Mouse (Mus musculus): Measurements from ENCODE around the gene Ifnar2. TPM values are rescaled to one million over a fixed set of nuclear protein-coding genes. Genes with fewer than 3 reads are reported as not detected.

Gene Ifnar2
- polyA plus RNA-seq, 1 experiment from 2014 or later = 41.7 TPM

DNA sequence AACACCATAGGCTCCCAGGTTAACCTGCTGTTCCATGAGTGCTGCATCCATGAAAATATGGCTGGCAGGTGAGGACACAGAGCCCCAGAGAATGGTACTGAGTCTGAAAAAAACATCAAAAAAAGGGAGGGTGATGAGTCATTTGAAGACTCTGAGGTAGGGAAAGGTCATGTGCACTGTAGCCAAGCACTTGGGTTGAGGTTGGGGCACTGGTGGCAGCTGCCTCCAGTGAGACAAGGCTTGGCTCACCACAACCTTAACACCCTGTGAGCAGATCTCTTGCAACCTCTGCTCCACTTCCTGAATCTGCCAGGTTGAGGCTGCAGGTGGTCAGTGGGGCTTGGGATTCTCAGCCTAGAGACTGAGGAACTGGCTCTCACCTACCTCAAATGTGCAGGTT lies 6.0 kb upstream of the Ifnar2 start:
- H3K9me3 ChIP-seq (ENCODE audit: control insufficient read depth, low read length) = no peaks in the 10 kb centered on the region
- no peaks in the 10 kb centered on the region for H3K36me3 ChIP-seq (ENCODE audit: control insufficient read depth, insufficient read depth, low read length)
- no peak overlapping the region for H3K27ac ChIP-seq (ENCODE audit: low read depth, low read length)
- ATAC-seq = no peak
- H3K9ac ChIP-seq (ENCODE audit: low read depth, low read length) = no peak overlapping the region
- H3K27me3 ChIP-seq (replicated peaks; ENCODE audit: control insufficient read depth, insufficient read depth, low read length) = no peaks in the 10 kb centered on the region
- peaks cover 5% of the 10 kb centered on the region; the same call in 1 of the 2 replicates for H3K4me1 ChIP-seq (ENCODE audit: control insufficient read depth, insufficient read depth, low read depth, low read length)
- no peak overlapping the region for H3K4me2 ChIP-seq (ENCODE audit: low read length)
- H3K4me3 ChIP-seq (ENCODE audit: low read length) = no peak overlapping the region

GRCm38 (mm10) chr16:91367066-91367465 lies 5.5 kb upstream of the Ifnar2 start:
- no peaks in the 10 kb centered on the region for H3K36me3 ChIP-seq (ENCODE audit: control insufficient read depth, insufficient read depth, low read length)
- WGBS = 93% methylated on average over 2 of the region's 2 CpGs
- ATAC-seq = no peak
- no peaks in the 10 kb centered on the region for H3K27me3 ChIP-seq (replicated peaks; ENCODE audit: control insufficient read depth, insufficient read depth, low read length)
- no peak overlapping the region for H3K9ac ChIP-seq (ENCODE audit: low read depth, low read length)
- no peak overlapping the region for H3K4me3 ChIP-seq (ENCODE audit: low read length)
- H3K4me1 ChIP-seq (ENCODE audit: control insufficient read depth, insufficient read depth, low read depth, low read length) = peaks cover 5% of the 10 kb centered on the region; the same call in 1 of the 2 replicates
- no peak overlapping the region for H3K27ac ChIP-seq (ENCODE audit: low read depth, low read length)
- no peaks in the 10 kb centered on the region for H3K9me3 ChIP-seq (ENCODE audit: control insufficient read depth, low read length)
- no peak overlapping the region for H3K4me2 ChIP-seq (ENCODE audit: low read length)

DNA sequence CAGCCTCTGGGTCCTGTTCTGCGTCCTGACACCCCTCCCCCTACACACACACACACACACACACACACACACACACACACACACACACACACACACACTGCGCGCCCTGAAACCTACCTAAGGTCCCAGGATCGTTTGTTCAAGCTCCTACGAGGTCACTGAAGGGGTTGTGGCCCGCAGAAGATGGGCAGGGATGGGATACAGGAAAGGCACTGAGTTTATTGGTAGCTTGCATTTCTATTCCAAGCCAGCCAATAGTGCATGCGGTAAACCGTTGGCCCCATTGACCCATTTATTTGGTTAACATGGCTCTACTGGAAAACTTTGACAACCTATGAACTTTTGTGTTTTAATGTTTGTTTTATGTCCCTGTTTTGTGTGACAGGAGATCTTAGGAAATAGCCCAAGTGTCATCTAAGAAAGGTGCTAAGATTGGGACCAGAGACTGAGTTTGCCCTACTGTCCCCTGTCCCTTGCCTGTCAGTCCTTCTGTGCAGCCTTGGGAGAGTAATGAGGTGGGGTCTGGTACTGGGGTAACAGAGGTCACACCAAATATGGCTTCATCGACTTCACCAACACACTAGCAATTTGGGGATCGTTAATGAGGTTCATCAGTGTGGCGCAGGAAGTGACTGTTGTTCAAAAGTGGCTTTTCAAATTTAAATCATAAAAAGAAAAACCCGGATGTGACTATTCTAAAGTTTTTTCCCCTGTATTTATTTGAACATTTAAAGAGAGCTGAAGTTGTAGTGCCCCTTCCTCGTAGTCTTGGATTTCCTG lies 1.1 kb downstream of the Ifnar2 start:
- ATAC-seq = no peak
- Histone ChIP-seq H3K4me2 (ENCODE audit: low read length) (peak overlapping the region; percentile 63), H3K36me3 (ENCODE audit: control insufficient read depth, insufficient read depth, low read length) (no peaks in the 10 kb centered on the region), H3K9me3 (ENCODE audit: control insufficient read depth, low read length) (no peaks in the 10 kb centered on the region), H3K9ac (ENCODE audit: low read depth, low read length) (peak overlapping the region; percentile 96), H3K27me3 (replicated peaks; ENCODE audit: control insufficient read depth, insufficient read depth, low read length) (no peaks in the 10 kb centered on the region), H3K4me1 (ENCODE audit: control insufficient read depth, insufficient read depth, low read depth, low read length) (peaks cover 10% of the 10 kb centered on the region), H3K4me3 (ENCODE audit: low read length) (peak overlapping the region; percentile 92), H3K27ac (ENCODE audit: low read depth, low read length) (peak overlapping the region; percentile 96)
- WGBS = 50% methylated on average over 11 of the region's 13 CpGs

GRCm38 (mm10) chr16:91374253-91374634 lies 1.7 kb downstream of the Ifnar2 start:
- H3K9me3 ChIP-seq (ENCODE audit: control insufficient read depth, low read length) = no peaks in the 10 kb centered on the region
- H3K4me2 ChIP-seq (ENCODE audit: low read length) = peak overlapping the region; percentile 63
- no peaks in the 10 kb centered on the region for H3K27me3 ChIP-seq (replicated peaks; ENCODE audit: control insufficient read depth, insufficient read depth, low read length)
- H3K36me3 ChIP-seq (ENCODE audit: control insufficient read depth, insufficient read depth, low read length) = no peaks in the 10 kb centered on the region
- no peak overlapping the region for H3K27ac ChIP-seq (ENCODE audit: low read depth, low read length)
- ATAC-seq = no peak
- 92% methylated on average over 3 of the region's 3 CpGs for WGBS
- no peak overlapping the region for H3K9ac ChIP-seq (ENCODE audit: low read depth, low read length)
- H3K4me1 ChIP-seq (ENCODE audit: control insufficient read depth, insufficient read depth, low read depth, low read length) = peaks cover 10% of the 10 kb centered on the region
- no peak overlapping the region for H3K4me3 ChIP-seq (ENCODE audit: low read length)

DNA sequence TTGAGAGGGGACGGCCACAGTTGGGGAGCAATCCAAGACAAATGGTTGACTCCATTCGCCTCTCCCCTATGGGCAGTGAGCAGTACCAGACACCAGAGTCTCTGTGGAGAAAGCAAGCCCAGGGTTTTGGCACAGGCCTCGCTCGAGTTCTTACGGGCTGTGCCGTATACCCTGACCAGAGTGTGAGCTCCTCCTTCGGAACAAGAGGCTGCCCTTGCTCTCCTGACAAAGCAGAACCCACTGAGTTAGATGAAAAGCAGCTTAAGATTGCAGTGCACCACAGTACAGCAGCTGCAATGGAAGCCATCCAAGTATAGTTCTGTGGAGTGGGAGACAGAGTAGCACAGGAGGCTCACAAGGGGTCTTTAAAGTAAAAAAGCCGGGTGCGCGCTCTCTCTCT lies 4.1 kb downstream of the Ifnar2 start:
- H3K9ac ChIP-seq (ENCODE audit: low read depth, low read length) = no peak overlapping the region
- H3K4me1 ChIP-seq (ENCODE audit: control insufficient read depth, insufficient read depth, low read depth, low read length) = peaks cover 10% of the 10 kb centered on the region
- no peak overlapping the region for H3K4me3 ChIP-seq (ENCODE audit: low read length)
- H3K36me3 ChIP-seq (ENCODE audit: control insufficient read depth, insufficient read depth, low read length) = no peaks in the 10 kb centered on the region
- no peaks in the 10 kb centered on the region for H3K27me3 ChIP-seq (replicated peaks; ENCODE audit: control insufficient read depth, insufficient read depth, low read length)
- 76% methylated on average over 10 of the region's 10 CpGs for WGBS
- H3K4me2 ChIP-seq (ENCODE audit: low read length) = no peak overlapping the region
- no peaks in the 10 kb centered on the region for H3K9me3 ChIP-seq (ENCODE audit: control insufficient read depth, low read length)
- ATAC-seq = peak; percentile 34; the same call in 1 of the 2 replicates
- H3K27ac ChIP-seq (ENCODE audit: low read depth, low read length) = peak overlapping the region; percentile 55; the same call in 1 of the 2 replicates

GRCm38 (mm10) chr16:91378431-91378986 lies 5.9 kb downstream of the Ifnar2 start:
- H3K27ac ChIP-seq (ENCODE audit: low read depth, low read length) = peak overlapping the region; percentile 59
- peaks cover 9% of the 10 kb centered on the region for H3K4me1 ChIP-seq (ENCODE audit: control insufficient read depth, insufficient read depth, low read depth, low read length)
- H3K4me2 ChIP-seq (ENCODE audit: low read length) = no peak overlapping the region
- no peaks in the 10 kb centered on the region for H3K27me3 ChIP-seq (replicated peaks; ENCODE audit: control insufficient read depth, insufficient read depth, low read length)
- no peak overlapping the region for H3K4me3 ChIP-seq (ENCODE audit: low read length)
- no peaks in the 10 kb centered on the region for H3K9me3 ChIP-seq (ENCODE audit: control insufficient read depth, low read length)
- no peaks in the 10 kb centered on the region for H3K36me3 ChIP-seq (ENCODE audit: control insufficient read depth, insufficient read depth, low read length)
- ATAC-seq = no peak
- no peak overlapping the region; the same call in 1 of the 2 replicates for H3K9ac ChIP-seq (ENCODE audit: low read depth, low read length)
- 61% methylated on average over 17 of the region's 17 CpGs for WGBS

DNA sequence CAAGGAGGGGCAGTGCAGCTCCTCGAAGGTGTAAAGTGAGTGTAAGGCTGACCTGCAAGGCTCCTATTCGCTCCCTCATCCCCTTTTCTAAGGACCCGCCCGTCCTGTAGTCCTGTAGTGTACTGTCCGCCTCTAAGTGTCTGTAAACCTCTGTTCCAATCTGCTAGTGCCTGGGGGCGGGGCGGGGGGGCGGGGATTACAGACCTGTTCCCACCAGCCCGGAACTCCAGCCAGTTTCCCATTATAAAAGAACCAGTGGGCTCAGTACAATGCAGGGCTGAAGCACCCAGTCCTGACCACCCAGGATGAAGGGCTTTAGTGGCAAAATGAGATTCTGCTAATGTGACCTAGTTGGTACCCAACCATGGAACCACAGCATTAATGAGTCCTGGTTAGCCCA lies 6.4 kb downstream of the Ifnar2 start:
- H3K27me3 ChIP-seq (replicated peaks; ENCODE audit: control insufficient read depth, insufficient read depth, low read length) = no peaks in the 10 kb centered on the region
- peak overlapping the region; percentile 59 for H3K27ac ChIP-seq (ENCODE audit: low read depth, low read length)
- peak; percentile 41; the same call in 1 of the 2 replicates for ATAC-seq
- no peak overlapping the region for H3K4me3 ChIP-seq (ENCODE audit: low read length)
- H3K9ac ChIP-seq (ENCODE audit: low read depth, low read length) = no peak overlapping the region; the same call in 1 of the 2 replicates
- H3K4me2 ChIP-seq (ENCODE audit: low read length) = no peak overlapping the region
- H3K4me1 ChIP-seq (ENCODE audit: control insufficient read depth, insufficient read depth, low read depth, low read length) = peaks cover 5% of the 10 kb centered on the region
- H3K9me3 ChIP-seq (ENCODE audit: control insufficient read depth, low read length) = no peaks in the 10 kb centered on the region
- peaks cover 2% of the 10 kb centered on the region; the same call in 1 of the 2 replicates for H3K36me3 ChIP-seq (ENCODE audit: control insufficient read depth, insufficient read depth, low read length)
- 25% methylated on average over 9 of the region's 9 CpGs for WGBS

- H3K4me1 ChIP-seq (ENCODE audit: control insufficient read depth, insufficient read depth, low read depth, low read length) = peaks cover under 1% of the 10 kb centered on the region; the same call in 1 of the 2 replicates
- no peak overlapping the region for H3K9ac ChIP-seq (ENCODE audit: low read depth, low read length)
- H3K4me3 ChIP-seq (ENCODE audit: low read length) = no peak overlapping the region
- 41% methylated on average over 3 of the region's 3 CpGs for WGBS
- ATAC-seq = peak; percentile 35
- H3K9me3 ChIP-seq (ENCODE audit: control insufficient read depth, low read length) = no peaks in the 10 kb centered on the region
- H3K27me3 ChIP-seq (replicated peaks; ENCODE audit: control insufficient read depth, insufficient read depth, low read length) = no peaks in the 10 kb centered on the region
- no peak overlapping the region for H3K4me2 ChIP-seq (ENCODE audit: low read length)
- H3K27ac ChIP-seq (ENCODE audit: low read depth, low read length) = peak overlapping the region; percentile 59
- H3K36me3 ChIP-seq (ENCODE audit: control insufficient read depth, insufficient read depth, low read length) = peaks cover 6% of the 10 kb centered on the region; the same call in 1 of the 2 replicates
Measured at GRCm38 (mm10) chr16:91379412-91379811, 6.8 kb downstream of the Ifnar2 start.

GRCm38 (mm10) chr16:91380151-91380550 lies 7.6 kb downstream of the Ifnar2 start:
- Histone ChIP-seq H3K9ac (ENCODE audit: low read depth, low read length) (no peak overlapping the region), H3K4me3 (ENCODE audit: low read length) (no peak overlapping the region), H3K9me3 (ENCODE audit: control insufficient read depth, low read length) (no peaks in the 10 kb centered on the region), H3K4me2 (ENCODE audit: low read length) (no peak overlapping the region), H3K4me1 (ENCODE audit: control insufficient read depth, insufficient read depth, low read depth, low read length) (no peaks in the 10 kb centered on the region; the same call in 1 of the 2 replicates), H3K27ac (ENCODE audit: low read depth, low read length) (no peak overlapping the region), H3K36me3 (ENCODE audit: control insufficient read depth, insufficient read depth, low read length) (peaks cover 10% of the 10 kb centered on the region), H3K27me3 (replicated peaks; ENCODE audit: control insufficient read depth, insufficient read depth, low read length) (no peaks in the 10 kb centered on the region)
- no peak for ATAC-seq
- WGBS = 96% methylated on average over 5 of the region's 5 CpGs
